Mouse (Mus musculus) embryonic facial prominence, embryonic 14.5 days (tissue): ENCODE data around the gene Zkscan4. TPM values are rescaled to one million over a fixed set of nuclear protein-coding genes. Genes with fewer than 3 reads are reported as not detected.
"Not testable (repeated sequence)": the region's sequence is repeated elsewhere in the genome, so short reads cannot be mapped to it uniquely, and the experiment has no call there.

Experiments
- ATAC-seq: fragments of 200-750 bp; cut with Nextera tagmentation; 2 replicates; pipeline ENCODE4 v1.8.0; 2017; ENCODE audit warnings: low read depth, moderate number of reproducible peaks, moderate TSS enrichment
- DNase-seq: peaks from one replicate; pipeline ENCODE4 v3.0.0-alpha.2; 2015; ENCODE audit warnings: low spot score
- H3K27ac ChIP-seq: fragments of 300-500 bp; sonication (generic); replicated peaks from 2 replicates; pipeline ENCODE4 v1.5.1; 2014; ENCODE audit warnings: low read depth, mild to moderate bottlenecking, low read length, moderate library complexity
- H3K27me3 ChIP-seq: fragments of 300-500 bp; sonication (generic); replicated peaks from 2 replicates; pipeline ENCODE4 v1.6.1; 2014; ENCODE audit warnings: low read length; ENCODE audit not compliant: control insufficient read depth, insufficient read depth
- H3K36me3 ChIP-seq: fragments of 300-500 bp; sonication (generic); 2 replicates; pipeline ENCODE4 v1.6.1; 2014; ENCODE audit warnings: low read length, mixed read lengths; ENCODE audit not compliant: control insufficient read depth, insufficient read depth
- H3K4me1 ChIP-seq: fragments of 300-500 bp; sonication (generic); 2 replicates; pipeline ENCODE4 v1.6.1; 2014; ENCODE audit warnings: antibody characterized with exemption, low read length; ENCODE audit not compliant: control insufficient read depth, insufficient read depth
- H3K4me2 ChIP-seq: fragments of 300-500 bp; sonication (generic); 2 replicates; pipeline ENCODE4 v1.6.1; 2014; ENCODE audit warnings: low read depth, mild to moderate bottlenecking, low read length, moderate library complexity, mixed read lengths
- H3K4me3 ChIP-seq: fragments of 300-500 bp; sonication (generic); 2 replicates; pipeline ENCODE4 v1.5.1; 2014; ENCODE audit warnings: low read depth, mild to moderate bottlenecking, low read length
- H3K9ac ChIP-seq: fragments of 300-500 bp; sonication (generic); 2 replicates; pipeline ENCODE4 v1.6.1; 2014; ENCODE audit warnings: low read depth, mild to moderate bottlenecking, low read length, moderate library complexity, mixed read lengths
- H3K9me3 ChIP-seq: fragments of 300-500 bp; sonication (generic); 2 replicates; pipeline ENCODE4 v1.6.1; 2016; ENCODE audit warnings: low read length; ENCODE audit not compliant: control insufficient read depth
- WGBS: fragments of 180-500 bp; shearing (Covaris S2); extraction: QIAGEN DNeasy Blood & Tissue Kit; methylation state at CpG from one replicate; pipeline ENCODE4 v1.1.7; 2014; 5-methylcytosine and 5-hydroxymethylcytosine counted together
- polyA plus RNA-seq: library from polyadenylated mRNA; unstranded; fragments of >200 nt; fragmentation: Nextera tagmentation; extraction: Ambion mirVana; gene quantifications from 2 replicates; pipeline ENCODE4 v1.2.1, GENCODE M21; 2014

Zkscan4 gene
- polyA plus RNA-seq, 1 experiment from 2014 or later, result 3.3 TPM

- ATAC-seq, result no peak
- Histone ChIP-seq H3K36me3 (0 out of 2 replicates have a peak, but pooled peaks cover 7% of the 10 kb centered on the region), H3K27ac (no peak overlapping the region), H3K9ac (no peak overlapping the region), H3K4me3 (no peak overlapping the region), H3K4me2 (peak overlapping the region; percentile 78; the same call in 1 of the 2 replicates), H3K27me3 (0 out of 2 replicates have a peak, but pooled peaks cover 3% of the 10 kb centered on the region), H3K4me1 (peaks cover 8% of the 10 kb centered on the region; the same call in 1 of the 2 replicates), H3K9me3 (no peaks in the 10 kb centered on the region)
- 94% methylated on average over 3 of the region's 3 CpGs for WGBS
- DNase-seq, result no peak
These were observed 24.6 kb upstream of the Zkscan4 start for GRCm38 (mm10) chr13:21454133-21454532.

DNA sequence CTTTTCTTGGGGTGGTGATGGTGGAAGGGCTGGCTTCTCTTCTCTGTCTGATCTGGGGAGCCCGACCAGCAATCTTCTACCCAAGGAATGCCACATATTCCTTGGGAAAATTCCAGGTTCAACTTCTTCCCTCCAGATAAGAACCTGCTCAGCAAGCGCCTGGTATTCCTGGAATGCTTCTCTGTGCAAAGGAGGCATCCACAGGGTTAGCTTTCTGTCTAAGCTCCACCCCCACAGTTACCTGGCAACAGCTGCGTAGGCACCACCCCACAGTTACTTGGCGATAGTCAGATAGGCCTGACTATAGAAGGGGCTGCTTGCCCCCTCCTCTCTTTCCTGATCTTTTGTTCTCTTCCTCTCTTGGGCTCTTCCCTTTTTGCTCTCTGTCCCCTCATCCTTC lies 22.4 kb upstream of the Zkscan4 start:
- 14% methylated on average over 4 of the region's 4 CpGs for WGBS
- no peak overlapping the region for H3K4me2 ChIP-seq
- H3K27ac ChIP-seq, result no peak overlapping the region
- peak; percentile 42 for DNase-seq
- H3K9ac ChIP-seq, result no peak overlapping the region
- 0 out of 2 replicates have a peak, but pooled peaks cover 1% of the 10 kb centered on the region for H3K36me3 ChIP-seq
- 0 out of 2 replicates have a peak, but pooled peaks have one; percentile 45 for ATAC-seq
- no peaks in the 10 kb centered on the region for H3K9me3 ChIP-seq
- peaks cover 8% of the 10 kb centered on the region; the same call in 1 of the 2 replicates for H3K4me1 ChIP-seq
- H3K4me3 ChIP-seq, result no peak overlapping the region
- H3K27me3 ChIP-seq, result 0 out of 2 replicates have a peak, but pooled peaks cover 3% of the 10 kb centered on the region

- ATAC-seq, H3K9me3 ChIP-seq, H3K4me2 ChIP-seq, H3K27me3 ChIP-seq, H3K9ac ChIP-seq, H3K4me1 ChIP-seq, H3K27ac ChIP-seq, H3K36me3 ChIP-seq, H3K4me3 ChIP-seq, DNase-seq: not testable (repeated sequence)
- 58% methylated on average over 9 of the region's 9 CpGs for WGBS
These were observed 16.2 kb upstream of the Zkscan4 start for GRCm38 (mm10) chr13:21462516-21462915.

GRCm38 (mm10) chr13:21467336-21467735 lies 11.4 kb upstream of the Zkscan4 start:
- H3K27ac ChIP-seq, result no peak overlapping the region
- peaks cover 5% of the 10 kb centered on the region; the same call in 1 of the 2 replicates for H3K27me3 ChIP-seq
- no peak overlapping the region for H3K9ac ChIP-seq
- WGBS, result 83% methylated on average over 10 of the region's 10 CpGs
- no peaks in the 10 kb centered on the region for H3K9me3 ChIP-seq
- DNase-seq (no peak), ATAC-seq (no peak)
- no peaks in the 10 kb centered on the region for H3K36me3 ChIP-seq
- H3K4me3 ChIP-seq, result no peak overlapping the region
- peak overlapping the region; percentile 92; the same call in 1 of the 2 replicates for H3K4me2 ChIP-seq
- H3K4me1 ChIP-seq, result no peaks in the 10 kb centered on the region

- WGBS, result under 1% methylated on average over 23 of the region's 54 CpGs
- Histone ChIP-seq H3K4me2 (peak within 1 kb of the TSS; percentile 92), H3K27ac (no peak within 1 kb of the TSS; the same call in 1 of the 2 replicates), H3K36me3 (no peaks in the 10 kb centered on the region), H3K9me3 (no peaks in the 10 kb centered on the region), H3K4me1 (no peaks in the 10 kb centered on the region), H3K4me3 (peak within 1 kb of the TSS; percentile 65), H3K27me3 (peaks cover 5% of the 10 kb centered on the region; the same call in 1 of the 2 replicates), H3K9ac (peak within 1 kb of the TSS; percentile 73)
- DNase-seq (peak; percentile 91), ATAC-seq (peak; percentile 99)
These were observed 10.4 kb upstream of the Zkscan4 start, which contains the start of gene Nkapl for GRCm38 (mm10) chr13:21468061-21469019. Gene Nkapl (minus strand): TSS chr13:21468509.

DNA sequence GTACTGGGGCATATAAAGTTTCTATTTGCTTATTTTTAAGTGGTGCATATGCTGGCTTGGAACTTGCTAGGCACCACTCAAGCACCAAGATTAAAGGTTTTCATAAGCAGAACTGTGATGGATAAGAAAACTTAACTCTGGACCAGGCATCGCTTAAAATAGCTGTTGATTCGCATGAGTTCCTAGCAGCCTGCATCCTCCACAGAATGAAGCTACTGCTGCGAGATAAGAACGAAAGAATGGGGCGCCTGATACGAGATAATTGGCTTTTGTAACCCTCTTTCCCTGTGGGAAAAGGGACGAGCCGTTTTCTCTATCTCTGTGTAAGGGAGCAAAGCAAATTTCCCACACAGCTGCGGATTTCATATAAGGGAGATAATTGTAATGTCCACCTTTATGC lies 9.6 kb upstream of the Zkscan4 start:
- WGBS, result 26% methylated on average over 9 of the region's 9 CpGs
- Histone ChIP-seq H3K4me1 (no peaks in the 10 kb centered on the region), H3K27me3 (peaks cover 5% of the 10 kb centered on the region; the same call in 1 of the 2 replicates), H3K36me3 (no peaks in the 10 kb centered on the region), H3K9me3 (no peaks in the 10 kb centered on the region), H3K9ac (no peak overlapping the region), H3K4me3 (no peak overlapping the region), H3K27ac (no peak overlapping the region), H3K4me2 (peak overlapping the region; percentile 92)
- no peak for DNase-seq
- no peak for ATAC-seq

- Histone ChIP-seq H3K9ac (no peak overlapping the region), H3K27ac (no peak overlapping the region), H3K4me2 (no peak overlapping the region), H3K4me1 (no peaks in the 10 kb centered on the region), H3K36me3 (no peaks in the 10 kb centered on the region), H3K9me3 (no peaks in the 10 kb centered on the region), H3K27me3 (peaks cover 5% of the 10 kb centered on the region; the same call in 1 of the 2 replicates), H3K4me3 (no peak overlapping the region)
- WGBS, result 34% methylated on average over 4 of the region's 4 CpGs
- no peak for DNase-seq
- no peak for ATAC-seq
These were observed 6.3 kb upstream of the Zkscan4 start for GRCm38 (mm10) chr13:21472427-21472826.

GRCm38 (mm10) chr13:21486881-21487280 lies 8.2 kb downstream of the Zkscan4 start:
- Histone ChIP-seq H3K4me3 (no peak overlapping the region), H3K4me2 (no peak overlapping the region), H3K9ac (no peak overlapping the region), H3K9me3 (peaks cover 4% of the 10 kb centered on the region; the same call in 1 of the 2 replicates), H3K4me1 (no peaks in the 10 kb centered on the region), H3K36me3 (peaks cover 15% of the 10 kb centered on the region; the same call in 1 of the 2 replicates), H3K27me3 (no peaks in the 10 kb centered on the region), H3K27ac (no peak overlapping the region)
- DNase-seq (no peak), ATAC-seq (no peak)
- 89% methylated on average over 1 of the region's 1 CpGs for WGBS
